Mouse (Mus musculus) central nervous system, embryonic 14 days (tissue): ENCODE measurements around the gene Zfp536. TPM values are rescaled to one million over a fixed set of nuclear protein-coding genes. Genes with fewer than 3 reads are reported as not detected.

Source experiments
- polyA plus RNA-seq: library from polyadenylated mRNA; depleted of rRNA; stranded (reverse); fragments of >200 nt; gene quantifications from 2 replicates; pipeline ENCODE4 v1.2.3, GENCODE M21; 2012; rRNA removed

Zfp536 gene
- 21.0 and 21.4 TPM in 2 replicates for polyA plus RNA-seq

GRCm38 (mm10) chr7:37773312-37773702, at the start of gene Zfp536:
Gene Zfp536 (minus strand): TSS chr7:37773641.

Other genes starting within 250 kb of the Zfp536 start
- 25.6 and 33.0 TPM in 2 replicates for gene Uri1, start 249.9 kb upstream of the Zfp536 start, polyA plus RNA-seq